Mouse (Mus musculus) cerebellum, postnatal 10 days (tissue): Measurements from ENCODE around the gene Ncor2.

Experiments used
- DNase-seq, 2 experiments: peaks; one replicate each; pipeline ENCODE4 v3.0.0; 2021; ENCODE audit warnings: mixed read lengths in 2 of 2

The Ncor2 gene

GRCm38 (mm10) chr5:125056696-125057554 lies 122.1 kb downstream of the Ncor2 start:
- peak; percentile 53 to 67 for DNase-seq

GRCm38 (mm10) chr5:125056331-125056695 lies 122.7 kb downstream of the Ncor2 start:
- DNase-seq, result peak in 1 of 2 experiments; percentile 53

GRCm38 (mm10) chr5:125055901-125056300 lies 123.1 kb downstream of the Ncor2 start:
- DNase-seq, result peak in 1 of 2 experiments; percentile 11

- DNase-seq, result no peak
Measured at GRCm38 (mm10) chr5:125053661-125054060, 125.4 kb downstream of the Ncor2 start.

- peak; percentile 69 to 73 for DNase-seq
Measured at GRCm38 (mm10) chr5:125052603-125053488, 126.2 kb downstream of the Ncor2 start.

GRCm38 (mm10) chr5:125052237-125052602 lies 126.8 kb downstream of the Ncor2 start:
- DNase-seq, result peak in 1 of 2 experiments; percentile 13

GRCm38 (mm10) chr5:125049481-125049880 lies 129.5 kb downstream of the Ncor2 start:
- DNase-seq, result no peak

- DNase-seq, result no peak
Measured at GRCm38 (mm10) chr5:125046436-125046835, 132.6 kb downstream of the Ncor2 start.

- peak in 1 of 2 experiments; percentile 18 for DNase-seq
Measured at GRCm38 (mm10) chr5:125045202-125045601, 133.8 kb downstream of the Ncor2 start.

- peak in 1 of 2 experiments; percentile 55 for DNase-seq
Measured at GRCm38 (mm10) chr5:125043448-125043847, 135.6 kb downstream of the Ncor2 start.

GRCm38 (mm10) chr5:125041578-125041977 lies 137.4 kb downstream of the Ncor2 start:
- no peak for DNase-seq

- peak; percentile 88 to 92 for DNase-seq
Measured at GRCm38 (mm10) chr5:125040128-125040584, 138.9 kb downstream of the Ncor2 start.

- DNase-seq, result peak; percentile 70 to 74
Measured at GRCm38 (mm10) chr5:125039377-125040027, 139.5 kb downstream of the Ncor2 start.

GRCm38 (mm10) chr5:125036483-125036882 lies 142.5 kb downstream of the Ncor2 start:
- DNase-seq, result no peak

- DNase-seq, result no peak
Measured at GRCm38 (mm10) chr5:125028911-125029310, 150.1 kb downstream of the Ncor2 start.

GRCm38 (mm10) chr5:125028371-125028770 lies 150.6 kb downstream of the Ncor2 start:
- peak in 1 of 2 experiments; percentile 68 for DNase-seq

GRCm38 (mm10) chr5:125024002-125024401 lies 155.0 kb downstream of the Ncor2 start:
- peak; percentile 82 to 83 for DNase-seq

GRCm38 (mm10) chr5:125021298-125021697 lies 157.7 kb downstream of the Ncor2 start:
- peak; percentile 93 to 95 for DNase-seq

GRCm38 (mm10) chr5:125019099-125019498 lies 159.9 kb downstream of the Ncor2 start:
- no peak for DNase-seq

- peak; percentile 88 to 91 for DNase-seq
Measured at GRCm38 (mm10) chr5:125017332-125017731, 161.7 kb downstream of the Ncor2 start.

GRCm38 (mm10) chr5:125016421-125017242 lies 162.4 kb downstream of the Ncor2 start:
- no peak for DNase-seq

- DNase-seq, result peak; percentile 58 to 71
Measured at GRCm38 (mm10) chr5:125015576-125015975, 163.4 kb downstream of the Ncor2 start.
